Mouse (Mus musculus): ENCODE measurements around the gene Hspbap1. TPM values are rescaled to one million over a fixed set of nuclear protein-coding genes. Genes with fewer than 3 reads are reported as not detected.
A peak's percentile ranks its signal among the peaks of the same experiment; 100 is the strongest.

Hspbap1 gene
- total and polyA plus RNA-seq, 3 experiments, result 7.2 to 9.6 TPM; not detected in 1

DNA sequence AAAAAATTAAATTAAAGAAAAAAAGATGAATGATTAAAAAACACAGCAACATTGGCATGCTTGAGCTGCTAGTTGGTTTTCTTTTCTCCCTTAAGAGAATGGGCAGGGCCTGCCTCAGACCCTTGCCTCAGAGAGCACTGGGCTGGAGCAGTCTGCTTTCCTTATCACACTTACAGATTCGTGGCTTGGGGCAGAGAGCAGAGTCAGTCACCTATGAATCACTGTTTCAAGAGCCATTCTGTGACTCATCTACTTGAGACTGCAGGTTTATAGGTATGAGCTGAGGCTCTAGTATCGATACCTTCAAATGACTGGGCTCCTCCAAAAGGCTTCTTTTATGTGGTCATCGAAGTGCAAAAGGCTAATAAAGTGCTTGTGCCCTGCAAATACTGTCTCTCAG, 42.9 kb downstream of the Hspbap1 start:
- Histone ChIP-seq H3K27ac (ENCODE audit: control insufficient read depth, low read depth, low read length) (no peak overlapping the region), H3K9ac (ENCODE audit: control insufficient read depth, low read depth, low read length, poor library complexity, severe bottlenecking) (no peak overlapping the region), H3K9me3 (replicated peaks; ENCODE audit: insufficient read depth, low read length) (no peaks in the 10 kb centered on the region), H3K36me3 (ENCODE audit: control insufficient read depth in 1 of 2, insufficient read depth in 2 of 2, low read length in 2 of 2) (peaks cover 0 to 1% of the 10 kb centered on the region in 2 experiments; a peak in 1 of 4 replicates), H3K4me1 (ENCODE audit: control insufficient read depth in 1 of 2, insufficient read depth in 2 of 2, low read length in 2 of 2) (no peaks in the 10 kb centered on the region; a peak in 1 of 4 replicates), H3K27me3 (ENCODE audit: control insufficient read depth in 1 of 2, insufficient read depth in 2 of 2, low read length in 2 of 2) (no peaks in the 10 kb centered on the region), H3K4me3 (ENCODE audit: control insufficient read depth in 1 of 2, insufficient read depth in 1 of 2, low read depth in 2 of 2, low read length in 2 of 2) (no peak overlapping the region), H3K79me2 (ENCODE audit: control insufficient read depth, insufficient read depth, low read length, poor library complexity) (no peaks in the 10 kb centered on the region)
- TF ChIP-seq POLR2AphosphoS5 (IDR thresholded peaks at IDR 0.05; ENCODE audit: borderline replicate concordance, low read depth, low read length) (no peak), KAT2A (conservative IDR thresholded peaks at IDR 0.05; ENCODE audit: low read depth, low read length) (no peak), MYB (IDR thresholded peaks at IDR 0.05; ENCODE audit: low read depth, low read length) (no peak), TBP (IDR thresholded peaks at IDR 0.05; ENCODE audit: low read depth, low read length) (no peak), ELF1 (IDR thresholded peaks at IDR 0.05; ENCODE audit: low read depth, low read length) (no peak), EP300 (IDR thresholded peaks at IDR 0.05; ENCODE audit: low read depth in 1 of 2, low read length in 2 of 2) (no peak), POLR2AphosphoS2 (IDR thresholded peaks at IDR 0.05; ENCODE audit: low read length) (no peak), MYC (IDR thresholded peaks at IDR 0.05; ENCODE audit: low read depth, low read length) (no peak), USF1 (IDR thresholded peaks at IDR 0.05; ENCODE audit: low read depth, low read length) (no peak), MXI1 (IDR thresholded peaks at IDR 0.05; ENCODE audit: low read depth, low read length) (no peak), POLR2A (IDR thresholded peaks at IDR 0.05; ENCODE audit: control insufficient read depth in 1 of 2, insufficient read depth in 1 of 2, low read depth in 1 of 2, low read length in 2 of 2, poor library complexity in 1 of 2) (no peak), ZNF384 (IDR thresholded peaks at IDR 0.05; ENCODE audit: low read depth, low read length) (no peak), BHLHE40 (IDR thresholded peaks at IDR 0.05; ENCODE audit: borderline replicate concordance, low read depth, low read length) (no peak), JUND (IDR thresholded peaks at IDR 0.05; ENCODE audit: low read depth, low read length) (no peak), NRF1 (IDR thresholded peaks at IDR 0.05; ENCODE audit: insufficient read depth, low read depth, low read length, poor library complexity, severe bottlenecking) (no peak), GABPA (IDR thresholded peaks at IDR 0.05; ENCODE audit: low read depth, low read length) (no peak), CHD1 (IDR thresholded peaks at IDR 0.05; ENCODE audit: low read depth, low read length) (no peak), RCOR1 (IDR thresholded peaks at IDR 0.05; ENCODE audit: low read depth, low read length) (no peak), ZC3H11A (IDR thresholded peaks at IDR 0.05; ENCODE audit: low read depth, low read length) (no peak)
- no peak for DNase-seq (ENCODE audit: low read depth, low spot score)

- no peaks in the 10 kb centered on the region for H3K36me3 ChIP-seq (ENCODE audit: control insufficient read depth in 1 of 2, insufficient read depth in 2 of 2, low read length in 2 of 2)
- no peaks in the 10 kb centered on the region for H3K27me3 ChIP-seq (ENCODE audit: control insufficient read depth in 1 of 2, insufficient read depth in 2 of 2, low read length in 2 of 2)
- no peak overlapping the region for H3K9ac ChIP-seq (ENCODE audit: control insufficient read depth, low read depth, low read length, poor library complexity, severe bottlenecking)
- no peak overlapping the region for H3K27ac ChIP-seq (ENCODE audit: control insufficient read depth, low read depth, low read length)
- DNase-seq (ENCODE audit: low read depth, low spot score), result peak; percentile 74
- TF ChIP-seq RCOR1 (IDR thresholded peaks at IDR 0.05; ENCODE audit: low read depth, low read length) (no peak), CTCF (IDR thresholded peaks at IDR 0.05 in 2 of 3, conservative IDR thresholded peaks at IDR 0.05 in 1 of 3; ENCODE audit: control insufficient read depth in 1 of 3, insufficient read depth in 1 of 3, low read depth in 2 of 3, low read length in 3 of 3, poor library complexity in 1 of 3, severe bottlenecking in 1 of 3) (peak; percentile 89 to 97 (median 97)), MAX (IDR thresholded peaks at IDR 0.05; ENCODE audit: low read length) (peak; percentile 16; the same call in 1 of the 2 replicates), RAD21 (IDR thresholded peaks at IDR 0.05; ENCODE audit: low read depth, low read length) (peak; percentile 84), SMC3 (IDR thresholded peaks at IDR 0.05; ENCODE audit: low read depth, low read length) (peak; percentile 98), POLR2AphosphoS2 (IDR thresholded peaks at IDR 0.05; ENCODE audit: low read length) (no peak), ZC3H11A (IDR thresholded peaks at IDR 0.05; ENCODE audit: low read depth, low read length) (peak; percentile 87)
- no peaks in the 10 kb centered on the region for H3K4me1 ChIP-seq (ENCODE audit: control insufficient read depth in 1 of 2, insufficient read depth in 2 of 2, low read length in 2 of 2)
- H3K79me2 ChIP-seq (ENCODE audit: control insufficient read depth, insufficient read depth, low read length, poor library complexity), result no peaks in the 10 kb centered on the region
- H3K9me3 ChIP-seq (replicated peaks; ENCODE audit: insufficient read depth, low read length), result no peaks in the 10 kb centered on the region
- H3K4me3 ChIP-seq (ENCODE audit: control insufficient read depth in 1 of 2, insufficient read depth in 1 of 2, low read depth in 2 of 2, low read length in 2 of 2), result no peak overlapping the region
Observed at GRCm38 (mm10) chr16:35817255-35818089, 47.3 kb downstream of the Hspbap1 start.

Measured in MEL (cell line).